Mouse (Mus musculus): ENCODE results near the gene Tac2. TPM values are rescaled to one million over a fixed set of nuclear protein-coding genes. Genes with fewer than 3 reads are reported as not detected.

Gene Tac2
- polyA plus RNA-seq, 1 experiment from 2014 or later, result 2.9 TPM

DNA sequence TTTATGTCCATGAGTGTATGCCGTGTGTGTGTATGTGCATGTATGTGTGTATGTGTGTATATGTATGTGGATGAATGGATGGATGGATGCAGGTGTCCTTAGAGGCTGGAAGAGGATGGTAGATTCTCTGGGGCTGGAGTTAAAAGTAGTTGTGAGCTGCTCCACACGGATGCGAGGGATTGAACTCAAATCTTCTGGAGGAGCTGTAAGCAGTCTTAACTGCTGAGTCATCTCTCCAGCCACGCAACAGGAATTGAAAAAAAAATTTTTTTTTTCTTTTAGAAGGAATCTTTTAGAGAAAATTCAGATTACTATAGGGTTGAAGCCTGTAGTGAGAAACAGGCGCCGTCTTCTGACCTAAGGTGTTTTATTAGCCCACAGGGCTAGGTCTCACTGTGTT is 41.4 kb upstream of the Tac2 start:
- Histone ChIP-seq H3K9me3 (replicated peaks; ENCODE audit: control insufficient read depth, low read length) (no peaks in the 10 kb centered on the region), H3K9ac (replicated peaks; ENCODE audit: low read length) (no peak overlapping the region), H3K4me2 (ENCODE audit: low read depth, low read length) (no peak overlapping the region), H3K27ac (replicated peaks; ENCODE audit: low read depth, low read length) (no peak overlapping the region), H3K4me3 (ENCODE audit: low read depth, low read length) (no peak overlapping the region), H3K4me1 (ENCODE audit: control insufficient read depth, insufficient read depth, low read length) (no peaks in the 10 kb centered on the region), H3K27me3 (ENCODE audit: control insufficient read depth, insufficient read depth, low read length) (no peaks in the 10 kb centered on the region), H3K36me3 (replicated peaks; ENCODE audit: control insufficient read depth, insufficient read depth, low read depth, low read length) (no peaks in the 10 kb centered on the region)
- 90% methylated on average over 6 of the region's 6 CpGs for WGBS
- DNase-seq (ENCODE audit: low spot score) (no peak), ATAC-seq (replicated peaks; ENCODE audit: insufficient number of reproducible peaks, low FRiP score, low TSS enrichment, low read depth) (no peak)

DNA sequence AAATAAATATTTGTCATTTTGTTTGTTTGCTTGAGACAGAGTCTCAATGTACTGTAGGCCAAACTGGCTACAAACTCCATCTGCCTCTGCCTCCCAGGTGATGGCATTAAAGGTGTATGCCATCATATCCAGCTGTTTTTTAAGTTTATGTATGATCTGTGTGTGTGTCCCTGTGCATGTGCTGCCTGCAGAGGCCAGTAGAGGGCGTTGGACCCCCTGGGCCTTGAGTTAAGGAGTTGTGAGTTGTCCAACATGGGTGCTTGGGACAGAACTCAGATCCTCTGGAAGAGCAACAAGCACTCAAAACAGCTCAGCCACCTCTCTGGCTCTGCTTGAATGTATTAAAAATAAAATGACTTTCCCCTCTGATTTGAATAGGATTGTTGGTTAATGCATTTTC is 33.2 kb upstream of the Tac2 start:
- peaks cover 2% of the 10 kb centered on the region for H3K36me3 ChIP-seq (replicated peaks; ENCODE audit: control insufficient read depth, insufficient read depth, low read depth, low read length)

DNA sequence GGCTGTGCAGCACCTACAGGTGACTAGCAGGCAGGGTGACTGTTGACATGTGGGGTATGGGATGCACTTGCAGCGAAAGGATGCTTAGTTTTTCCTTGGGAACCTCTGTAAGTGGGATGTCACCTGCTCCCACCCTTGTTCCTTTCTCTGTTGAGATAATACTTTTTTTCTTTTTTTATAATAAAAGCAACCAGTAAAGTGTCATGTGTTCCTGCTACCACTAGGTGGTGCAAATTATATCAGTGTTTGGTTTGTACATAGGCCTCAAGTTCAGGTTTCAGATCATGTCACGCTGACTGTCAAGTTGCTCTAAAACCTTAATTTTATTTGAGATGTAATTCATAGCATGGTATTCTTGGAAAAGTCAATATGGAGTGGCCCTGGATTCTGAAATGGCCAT is 29.6 kb upstream of the Tac2 start:
- H3K4me3 ChIP-seq (ENCODE audit: low read depth, low read length), result no peak overlapping the region
- DNase-seq (ENCODE audit: low spot score) (peak; percentile 57), ATAC-seq (replicated peaks; ENCODE audit: insufficient number of reproducible peaks, low FRiP score, low TSS enrichment, low read depth) (no peak; the same call in 1 of the 2 replicates)
- H3K4me2 ChIP-seq (ENCODE audit: low read depth, low read length), result no peak overlapping the region
- no peak overlapping the region for H3K9ac ChIP-seq (replicated peaks; ENCODE audit: low read length)
- no peaks in the 10 kb centered on the region for H3K9me3 ChIP-seq (replicated peaks; ENCODE audit: control insufficient read depth, low read length)
- 57% methylated on average over 2 of the region's 2 CpGs for WGBS
- H3K27ac ChIP-seq (replicated peaks; ENCODE audit: low read depth, low read length), result no peak overlapping the region
- H3K27me3 ChIP-seq (ENCODE audit: control insufficient read depth, insufficient read depth, low read length), result no peaks in the 10 kb centered on the region
- peaks cover 2% of the 10 kb centered on the region; the same call in 1 of the 2 replicates for H3K36me3 ChIP-seq (replicated peaks; ENCODE audit: control insufficient read depth, insufficient read depth, low read depth, low read length)
- no peaks in the 10 kb centered on the region; the same call in 1 of the 2 replicates for H3K4me1 ChIP-seq (ENCODE audit: control insufficient read depth, insufficient read depth, low read length)

More for the DNA sequence above, 33.2 kb upstream of the Tac2 start:
- H3K9ac ChIP-seq (replicated peaks; ENCODE audit: low read length), result no peak overlapping the region
- no peak overlapping the region for H3K4me2 ChIP-seq (ENCODE audit: low read depth, low read length)
- ATAC-seq (replicated peaks; ENCODE audit: insufficient number of reproducible peaks, low FRiP score, low TSS enrichment, low read depth) (no peak), DNase-seq (ENCODE audit: low spot score) (no peak)
- no peak overlapping the region for H3K27ac ChIP-seq (replicated peaks; ENCODE audit: low read depth, low read length)
- no peak overlapping the region for H3K4me3 ChIP-seq (ENCODE audit: low read depth, low read length)
- 28% methylated on average over 1 of the region's 1 CpGs for WGBS
- no peaks in the 10 kb centered on the region for H3K9me3 ChIP-seq (replicated peaks; ENCODE audit: control insufficient read depth, low read length)
- no peaks in the 10 kb centered on the region; the same call in 1 of the 2 replicates for H3K4me1 ChIP-seq (ENCODE audit: control insufficient read depth, insufficient read depth, low read length)
- H3K27me3 ChIP-seq (ENCODE audit: control insufficient read depth, insufficient read depth, low read length), result no peaks in the 10 kb centered on the region

DNA sequence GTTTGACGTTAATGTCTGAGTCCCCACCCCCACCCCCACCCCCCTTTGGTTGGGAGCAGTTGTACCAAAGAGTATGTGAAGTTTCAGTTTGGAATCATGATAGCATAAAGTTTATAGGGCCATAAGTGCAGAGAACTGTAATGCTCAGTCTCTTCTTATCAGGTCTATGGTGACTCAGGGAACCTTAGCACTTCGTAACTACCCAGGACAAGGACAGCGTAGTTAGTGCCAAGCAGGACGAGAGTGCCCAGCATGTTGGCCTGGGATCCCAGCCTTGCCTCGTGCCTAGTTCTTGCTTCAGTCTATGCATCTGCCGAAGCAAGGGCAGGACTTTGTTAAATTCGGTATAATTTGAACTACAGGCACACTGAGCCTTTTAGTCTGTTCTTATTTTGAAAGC is 28.5 kb upstream of the Tac2 start:
- DNase-seq (ENCODE audit: low spot score), result no peak
- no peak for ATAC-seq (replicated peaks; ENCODE audit: insufficient number of reproducible peaks, low FRiP score, low TSS enrichment, low read depth)
- H3K4me1 ChIP-seq (ENCODE audit: control insufficient read depth, insufficient read depth, low read length), result no peaks in the 10 kb centered on the region; the same call in 1 of the 2 replicates
- WGBS, result 96% methylated on average over 7 of the region's 7 CpGs
- H3K36me3 ChIP-seq (replicated peaks; ENCODE audit: control insufficient read depth, insufficient read depth, low read depth, low read length), result peaks cover 2% of the 10 kb centered on the region; the same call in 1 of the 2 replicates
- H3K27me3 ChIP-seq (ENCODE audit: control insufficient read depth, insufficient read depth, low read length), result no peaks in the 10 kb centered on the region
- H3K9me3 ChIP-seq (replicated peaks; ENCODE audit: control insufficient read depth, low read length), result no peaks in the 10 kb centered on the region
- H3K4me3 ChIP-seq (ENCODE audit: low read depth, low read length), result no peak overlapping the region
- no peak overlapping the region for H3K27ac ChIP-seq (replicated peaks; ENCODE audit: low read depth, low read length)
- no peak overlapping the region for H3K4me2 ChIP-seq (ENCODE audit: low read depth, low read length)
- H3K9ac ChIP-seq (replicated peaks; ENCODE audit: low read length), result no peak overlapping the region

DNA sequence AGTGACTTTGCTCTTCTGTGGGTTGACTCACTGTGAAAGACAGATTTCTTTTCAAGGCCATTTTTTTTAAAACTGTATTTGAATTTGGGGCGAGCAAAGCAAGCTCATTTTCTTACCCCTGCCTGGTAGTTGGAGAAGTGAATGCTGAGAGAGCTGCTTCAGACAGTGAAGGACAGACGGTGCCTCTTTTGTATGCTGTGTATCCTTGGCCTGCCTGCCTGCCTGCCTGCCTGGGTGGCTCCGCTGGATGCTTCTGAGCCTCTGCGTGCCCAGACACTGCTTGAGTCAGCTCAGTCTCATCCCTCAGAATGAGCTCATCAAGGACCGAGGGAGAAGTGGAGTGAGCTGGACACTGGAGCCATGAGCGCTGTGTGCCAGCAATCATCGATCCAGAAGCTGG is 25.3 kb upstream of the Tac2 start:
- Histone ChIP-seq H3K27ac (replicated peaks; ENCODE audit: low read depth, low read length) (no peak overlapping the region), H3K4me1 (ENCODE audit: control insufficient read depth, insufficient read depth, low read length) (no peaks in the 10 kb centered on the region), H3K9me3 (replicated peaks; ENCODE audit: control insufficient read depth, low read length) (no peaks in the 10 kb centered on the region), H3K4me3 (ENCODE audit: low read depth, low read length) (no peak overlapping the region), H3K9ac (replicated peaks; ENCODE audit: low read length) (no peak overlapping the region), H3K4me2 (ENCODE audit: low read depth, low read length) (no peak overlapping the region), H3K36me3 (replicated peaks; ENCODE audit: control insufficient read depth, insufficient read depth, low read depth, low read length) (no peaks in the 10 kb centered on the region), H3K27me3 (ENCODE audit: control insufficient read depth, insufficient read depth, low read length) (no peaks in the 10 kb centered on the region)
- 89% methylated on average over 7 of the region's 7 CpGs for WGBS
- ATAC-seq (replicated peaks; ENCODE audit: insufficient number of reproducible peaks, low FRiP score, low TSS enrichment, low read depth) (no peak), DNase-seq (ENCODE audit: low spot score) (no peak)

DNA sequence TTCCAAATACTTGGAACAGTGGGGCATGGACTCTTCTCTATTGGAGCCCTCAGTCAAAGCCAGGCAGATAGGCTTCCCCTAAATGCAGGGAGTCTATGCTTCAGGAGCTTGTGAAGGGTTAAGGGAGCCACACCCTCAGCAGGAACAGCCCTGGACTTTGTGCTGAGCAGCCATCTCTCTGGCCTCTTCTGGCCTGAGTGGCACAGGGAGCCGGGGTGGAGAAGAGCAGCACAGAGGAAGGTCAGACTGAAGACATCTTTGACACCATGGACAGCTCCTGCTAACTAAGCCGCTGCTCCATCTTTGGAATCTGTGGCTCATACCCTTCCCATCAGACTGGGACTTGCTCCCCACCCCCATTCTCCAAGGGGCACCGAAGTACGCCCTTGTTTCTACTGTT is 21.0 kb upstream of the Tac2 start:
- Histone ChIP-seq H3K9me3 (replicated peaks; ENCODE audit: control insufficient read depth, low read length) (no peaks in the 10 kb centered on the region), H3K4me2 (ENCODE audit: low read depth, low read length) (no peak overlapping the region), H3K9ac (replicated peaks; ENCODE audit: low read length) (no peak overlapping the region), H3K36me3 (replicated peaks; ENCODE audit: control insufficient read depth, insufficient read depth, low read depth, low read length) (no peaks in the 10 kb centered on the region), H3K4me1 (ENCODE audit: control insufficient read depth, insufficient read depth, low read length) (no peaks in the 10 kb centered on the region), H3K27me3 (ENCODE audit: control insufficient read depth, insufficient read depth, low read length) (no peaks in the 10 kb centered on the region), H3K27ac (replicated peaks; ENCODE audit: low read depth, low read length) (no peak overlapping the region), H3K4me3 (ENCODE audit: low read depth, low read length) (no peak overlapping the region)
- no peak for ATAC-seq (replicated peaks; ENCODE audit: insufficient number of reproducible peaks, low FRiP score, low TSS enrichment, low read depth)
- WGBS, result 36% methylated on average over 4 of the region's 4 CpGs
- DNase-seq (ENCODE audit: low spot score), result peak; percentile 44

DNA sequence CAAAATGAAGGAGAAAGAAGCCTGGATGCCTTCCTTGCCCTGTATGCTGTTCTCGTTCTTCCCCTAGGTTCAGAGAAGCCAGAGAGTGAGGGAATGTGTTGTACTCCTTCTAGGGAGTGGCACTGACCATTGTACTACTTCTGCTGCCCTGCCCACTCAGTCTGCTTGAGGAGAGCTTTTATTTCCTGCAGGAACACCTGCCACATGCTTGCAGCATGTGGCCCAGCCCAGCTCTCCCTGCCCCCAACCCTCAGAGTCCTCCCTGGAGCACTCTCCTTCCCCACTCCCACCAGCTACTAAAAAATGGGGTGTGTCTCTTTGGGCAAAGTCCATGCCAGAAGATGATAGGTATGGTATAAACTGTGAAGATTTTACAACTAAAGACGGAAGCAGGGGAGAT is 20.0 kb upstream of the Tac2 start:
- no peak overlapping the region for H3K9ac ChIP-seq (replicated peaks; ENCODE audit: low read length)
- no peak overlapping the region for H3K27ac ChIP-seq (replicated peaks; ENCODE audit: low read depth, low read length)
- no peak for ATAC-seq (replicated peaks; ENCODE audit: insufficient number of reproducible peaks, low FRiP score, low TSS enrichment, low read depth)
- H3K4me1 ChIP-seq (ENCODE audit: control insufficient read depth, insufficient read depth, low read length), result no peaks in the 10 kb centered on the region
- H3K4me3 ChIP-seq (ENCODE audit: low read depth, low read length), result no peak overlapping the region
- H3K9me3 ChIP-seq (replicated peaks; ENCODE audit: control insufficient read depth, low read length), result no peaks in the 10 kb centered on the region
- no peaks in the 10 kb centered on the region for H3K36me3 ChIP-seq (replicated peaks; ENCODE audit: control insufficient read depth, insufficient read depth, low read depth, low read length)
- no peaks in the 10 kb centered on the region for H3K27me3 ChIP-seq (ENCODE audit: control insufficient read depth, insufficient read depth, low read length)
- H3K4me2 ChIP-seq (ENCODE audit: low read depth, low read length), result no peak overlapping the region
- WGBS, result 71% methylated on average over 2 of the region's 2 CpGs
- no peak for DNase-seq (ENCODE audit: low spot score)

DNA sequence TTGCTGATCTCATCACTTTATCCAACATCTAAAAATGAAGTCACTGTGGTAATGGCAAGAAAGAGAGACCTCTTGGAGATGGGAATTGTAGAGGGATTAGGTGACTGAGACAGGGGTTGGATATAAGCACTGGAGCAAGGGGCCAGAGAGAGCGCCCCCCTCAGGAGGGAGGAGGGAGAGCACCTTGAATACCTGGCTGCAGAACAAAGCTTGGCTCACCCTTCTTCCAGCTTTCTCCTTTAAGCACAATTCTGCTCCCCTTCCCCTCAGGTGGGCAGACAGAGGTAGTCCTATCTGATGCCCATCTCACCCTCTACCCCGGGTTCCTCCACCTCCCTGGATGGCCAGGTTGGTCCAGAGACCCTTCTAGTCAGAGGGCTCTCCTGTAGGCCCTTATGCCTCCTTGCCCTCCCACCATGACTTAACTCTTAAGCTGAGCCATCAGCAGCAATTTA is 19.5 kb upstream of the Tac2 start, which contains the start of gene Myo1a:
Myo1a (plus strand) TSS at position 405 of the 455 bp plus-strand sequence.
- Histone ChIP-seq H3K9ac (replicated peaks; ENCODE audit: low read length) (no peak within 1 kb of the TSS), H3K9me3 (replicated peaks; ENCODE audit: control insufficient read depth, low read length) (no peaks in the 10 kb centered on the region), H3K4me2 (ENCODE audit: low read depth, low read length) (no peak within 1 kb of the TSS), H3K4me1 (ENCODE audit: control insufficient read depth, insufficient read depth, low read length) (no peaks in the 10 kb centered on the region), H3K36me3 (replicated peaks; ENCODE audit: control insufficient read depth, insufficient read depth, low read depth, low read length) (no peaks in the 10 kb centered on the region), H3K27ac (replicated peaks; ENCODE audit: low read depth, low read length) (no peak within 1 kb of the TSS), H3K4me3 (ENCODE audit: low read depth, low read length) (no peak within 1 kb of the TSS), H3K27me3 (ENCODE audit: control insufficient read depth, insufficient read depth, low read length) (no peaks in the 10 kb centered on the region)
- 76% methylated on average over 2 of the region's 2 CpGs for WGBS
- ATAC-seq (replicated peaks; ENCODE audit: insufficient number of reproducible peaks, low FRiP score, low TSS enrichment, low read depth) (no peak), DNase-seq (ENCODE audit: low spot score) (no peak)
